Mouse (Mus musculus): ENCODE data around the gene Crk. TPM values are rescaled to one million over a fixed set of nuclear protein-coding genes. Genes with fewer than 3 reads are reported as not detected.
"Not testable (repeated sequence)": the region's sequence is repeated elsewhere in the genome, so short reads cannot be mapped to it uniquely, and the experiment has no call there.

Crk gene
- polyA plus RNA-seq, 2 experiments: 20.1 to 24.5 TPM

DNA sequence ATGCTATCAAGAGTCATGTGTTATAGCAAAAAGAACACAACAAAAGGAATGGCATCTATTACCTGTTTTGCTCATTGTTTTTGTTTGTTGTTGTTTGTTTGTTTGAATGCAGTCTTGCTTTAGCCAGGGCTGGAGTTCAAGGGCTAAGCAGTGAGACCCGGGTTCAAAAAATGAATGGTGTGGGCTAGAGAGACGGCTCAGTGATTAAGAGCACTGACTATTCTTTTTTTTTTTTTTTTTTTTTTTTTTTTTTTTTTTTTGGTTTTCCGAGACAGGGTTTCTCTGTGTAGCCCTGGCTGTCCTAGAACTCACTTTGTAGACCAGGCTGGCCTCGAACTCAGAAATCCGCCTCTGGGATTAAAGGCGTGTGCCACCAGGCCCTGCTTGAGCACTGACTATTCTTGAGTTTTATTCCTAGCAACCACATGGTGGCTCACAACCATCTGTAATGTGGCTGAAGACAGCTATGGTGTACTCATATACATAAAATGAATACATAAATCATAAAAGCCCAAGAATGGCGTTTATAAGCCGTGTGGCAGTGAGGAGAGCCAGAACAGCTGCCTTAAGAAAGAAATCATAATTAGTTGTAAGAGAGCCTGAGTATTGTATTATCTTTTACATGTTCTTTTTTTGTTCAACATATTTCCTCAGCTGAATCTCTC, 37.7 kb downstream of the Crk start:
- Histone ChIP-seq H3K9me3 (ENCODE audit: control insufficient read depth, low read length) (no peaks in the 10 kb centered on the region), H3K4me1 (replicated peaks; ENCODE audit: control insufficient read depth in 2 of 2, insufficient read depth in 2 of 2, low read length in 1 of 2) (no peaks in the 10 kb centered on the region), H3K4me3 (ENCODE audit: insufficient read depth in 1 of 2, low read depth in 2 of 2, low read length in 2 of 2) (no peak overlapping the region), H3K36me3 (replicated peaks; ENCODE audit: control insufficient read depth, insufficient read depth, low read depth) (no peaks in the 10 kb centered on the region), H3K27ac (no peak overlapping the region), H3K4me2 (ENCODE audit: low read depth) (no peak overlapping the region), H3K27me3 (ENCODE audit: control insufficient read depth, insufficient read depth, low read length) (no peaks in the 10 kb centered on the region), H3K9ac (replicated peaks) (no peak overlapping the region)
- 72% methylated on average over 8 of the region's 8 CpGs for WGBS (ENCODE audit: insufficient replicate concordance)
- TF ChIP-seq EP300 (IDR thresholded peaks at IDR 0.05; ENCODE audit: low read depth) (no peak), CTCF (IDR thresholded peaks at IDR 0.05; ENCODE audit: low read depth) (no peak)
- DNase-seq (ENCODE audit: low read depth in 3 of 3, low spot score in 3 of 3) (no peak), ATAC-seq (ENCODE audit: insufficient read depth) (no peak)

DNA sequence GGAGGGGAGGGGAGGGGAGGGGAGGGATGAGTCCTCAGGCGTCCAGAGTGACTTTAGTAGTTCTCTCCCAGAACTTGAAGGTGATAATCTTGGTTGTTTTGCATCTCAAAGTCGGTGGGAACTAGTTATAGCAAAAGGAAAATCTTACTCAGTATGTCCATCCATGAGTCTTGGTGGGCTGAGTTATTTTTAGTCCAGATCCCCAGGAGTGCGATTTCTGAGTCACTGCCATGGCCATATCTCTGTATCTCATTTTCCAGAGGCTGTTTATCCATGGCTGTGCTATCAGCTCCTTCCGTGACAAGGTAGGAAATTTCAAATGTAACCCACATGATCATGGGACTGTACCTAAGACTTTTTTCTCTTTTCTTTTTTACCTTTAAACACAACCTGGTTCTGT, 43.3 kb downstream of the Crk start:
- H3K4me2 ChIP-seq (ENCODE audit: low read depth): no peak overlapping the region

DNA sequence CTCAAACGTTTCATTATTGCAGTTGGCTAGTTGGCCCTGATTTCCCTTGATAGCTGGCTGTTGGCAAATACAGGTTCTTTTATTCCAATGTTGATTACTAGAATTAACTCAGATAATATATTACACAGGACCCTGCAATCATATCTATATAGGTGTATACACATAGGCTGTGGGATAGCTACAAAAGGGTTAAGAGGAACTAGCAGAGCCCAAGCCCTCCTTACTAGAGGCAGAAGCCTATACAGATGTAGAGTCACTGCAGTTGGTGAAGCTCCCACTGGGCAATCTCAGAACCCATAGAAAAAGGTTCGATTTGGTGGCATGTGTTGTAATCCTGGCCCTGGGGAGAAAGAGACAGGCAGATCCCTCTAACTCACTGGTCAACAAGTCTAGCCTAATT, 48.1 kb downstream of the Crk start:
- Histone ChIP-seq H3K4me1 (replicated peaks; ENCODE audit: control insufficient read depth in 2 of 2, insufficient read depth in 2 of 2, low read length in 1 of 2) (peaks cover 2 to 5% of the 10 kb centered on the region in 2 experiments; a peak in 3 of 4 replicates), H3K27me3 (ENCODE audit: control insufficient read depth, insufficient read depth, low read length) (no peaks in the 10 kb centered on the region), H3K4me2 (ENCODE audit: low read depth) (no peak overlapping the region), H3K9me3 (ENCODE audit: control insufficient read depth, low read length) (no peaks in the 10 kb centered on the region), H3K36me3 (replicated peaks; ENCODE audit: control insufficient read depth, insufficient read depth, low read depth) (no peaks in the 10 kb centered on the region), H3K4me3 (ENCODE audit: insufficient read depth in 1 of 2, low read depth in 2 of 2, low read length in 2 of 2) (no peak overlapping the region), H3K9ac (replicated peaks) (no peak overlapping the region), H3K27ac (no peak overlapping the region)
- no peak for TF ChIP-seq EP300 (IDR thresholded peaks at IDR 0.05; ENCODE audit: low read depth)
- TF ChIP-seq CTCF (IDR thresholded peaks at IDR 0.05; ENCODE audit: low read depth): no peak
- ATAC-seq (ENCODE audit: insufficient read depth): no peak
- 43% methylated on average over 2 of the region's 2 CpGs for WGBS (ENCODE audit: insufficient replicate concordance)
- no peak for DNase-seq (ENCODE audit: low read depth in 3 of 3, low spot score in 3 of 3)

More for the DNA sequence above, 43.3 kb downstream of the Crk start:
- H3K9ac ChIP-seq (replicated peaks): no peak overlapping the region
- no peaks in the 10 kb centered on the region for H3K27me3 ChIP-seq (ENCODE audit: control insufficient read depth, insufficient read depth, low read length)
- 22% methylated on average over 4 of the region's 4 CpGs for WGBS (ENCODE audit: insufficient replicate concordance)
- TF ChIP-seq CTCF (IDR thresholded peaks at IDR 0.05; ENCODE audit: low read depth) (no peak), EP300 (IDR thresholded peaks at IDR 0.05; ENCODE audit: low read depth) (no peak)
- no peak overlapping the region for H3K27ac ChIP-seq
- ATAC-seq (ENCODE audit: insufficient read depth) (no peak), DNase-seq (ENCODE audit: low read depth in 3 of 3, low spot score in 3 of 3) (no peak)
- H3K4me1 ChIP-seq (replicated peaks; ENCODE audit: control insufficient read depth in 2 of 2, insufficient read depth in 2 of 2, low read length in 1 of 2): no peaks in the 10 kb centered on the region
- no peaks in the 10 kb centered on the region for H3K9me3 ChIP-seq (ENCODE audit: control insufficient read depth, low read length)
- H3K36me3 ChIP-seq (replicated peaks; ENCODE audit: control insufficient read depth, insufficient read depth, low read depth): no peaks in the 10 kb centered on the region
- H3K4me3 ChIP-seq (ENCODE audit: insufficient read depth in 1 of 2, low read depth in 2 of 2, low read length in 2 of 2): no peak overlapping the region

DNA sequence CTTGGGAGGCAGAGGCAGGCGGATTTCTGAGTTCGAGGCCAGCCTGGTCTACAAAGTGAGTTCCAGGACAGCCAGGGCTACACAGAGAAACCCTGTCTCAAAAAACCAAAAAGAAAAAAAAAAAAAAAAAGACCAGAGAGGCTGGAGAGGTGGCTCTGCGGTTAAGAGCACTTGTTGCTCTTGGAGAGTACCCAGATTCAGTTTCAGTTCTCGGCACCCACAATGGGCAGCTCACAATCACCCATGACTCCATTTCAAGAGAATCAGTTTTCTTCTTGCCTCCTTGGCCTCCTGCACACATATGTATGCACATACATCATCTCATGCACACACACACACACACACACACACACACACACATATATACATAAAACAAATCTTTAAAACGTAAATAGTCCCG, 48.6 kb downstream of the Crk start:
- WGBS (ENCODE audit: insufficient replicate concordance): 82% methylated on average over 6 of the region's 6 CpGs
- not testable (repeated sequence) for H3K4me2 ChIP-seq (ENCODE audit: low read depth)

DNA sequence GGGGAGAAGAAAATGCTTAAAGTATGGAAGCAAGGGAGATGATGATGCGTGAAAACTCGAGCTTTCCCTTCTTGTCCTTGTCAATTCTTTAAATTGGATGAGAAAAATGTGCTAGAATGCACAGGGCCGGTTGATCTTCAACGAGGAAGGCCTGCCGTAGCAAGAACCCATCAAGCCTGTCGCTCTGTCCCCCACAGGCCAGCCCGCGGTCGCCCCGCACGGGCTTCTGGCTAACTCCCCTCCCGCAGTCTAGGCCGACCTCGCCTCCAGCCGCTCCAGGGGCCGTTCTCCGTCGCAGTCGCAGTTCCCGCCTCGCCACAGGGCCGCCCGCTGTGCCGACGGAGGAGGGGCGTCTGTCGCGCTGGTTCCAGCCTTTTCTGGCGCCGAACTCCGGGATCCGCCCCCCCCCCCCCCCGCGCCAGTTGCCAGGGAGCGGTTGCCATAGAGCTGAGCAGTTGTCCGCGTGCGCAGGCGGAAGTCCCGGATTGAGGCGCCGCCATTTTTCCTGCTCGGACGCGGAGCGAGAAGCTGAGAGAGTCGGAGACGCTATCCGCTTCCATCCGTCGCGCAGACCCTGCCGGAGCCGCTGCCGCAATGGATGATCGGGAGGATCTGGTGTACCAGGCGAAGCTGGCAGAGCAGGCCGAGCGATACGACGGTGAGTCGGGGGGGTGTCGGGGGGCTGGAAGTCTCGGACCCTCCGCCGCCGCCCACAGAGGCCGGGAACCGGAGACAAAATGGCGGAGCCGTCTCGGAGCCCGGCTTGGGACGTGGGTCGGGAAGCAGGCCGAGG, 53.6 kb downstream of the Crk start, which contains the start of gene Ywhae:
TSS of gene Ywhae (plus strand) at position 436 of the 793 bp plus-strand sequence.
- WGBS (ENCODE audit: insufficient replicate concordance): 1% methylated on average over 76 of the region's 76 CpGs
- peak; percentile 91 for ATAC-seq (ENCODE audit: insufficient read depth)

More for the DNA sequence above, 48.6 kb downstream of the Crk start:
- not testable (repeated sequence) for ATAC-seq (ENCODE audit: insufficient read depth); H3K9ac ChIP-seq (replicated peaks); H3K27ac ChIP-seq; H3K4me1 ChIP-seq (replicated peaks; ENCODE audit: control insufficient read depth in 2 of 2, insufficient read depth in 2 of 2, low read length in 1 of 2); H3K9me3 ChIP-seq (ENCODE audit: control insufficient read depth, low read length); H3K36me3 ChIP-seq (replicated peaks; ENCODE audit: control insufficient read depth, insufficient read depth, low read depth); H3K27me3 ChIP-seq (ENCODE audit: control insufficient read depth, insufficient read depth, low read length); H3K4me3 ChIP-seq (ENCODE audit: insufficient read depth in 1 of 2, low read depth in 2 of 2, low read length in 2 of 2); DNase-seq (ENCODE audit: low read depth in 3 of 3, low spot score in 3 of 3)

More for the DNA sequence above, 53.6 kb downstream of the Crk start, which contains the start of gene Ywhae:
- peak; percentile 81 to 89 (median 85) for DNase-seq (ENCODE audit: low read depth in 3 of 3, low spot score in 3 of 3)
- Histone ChIP-seq H3K27ac (peak within 1 kb of the TSS; percentile 42), H3K27me3 (ENCODE audit: control insufficient read depth, insufficient read depth, low read length) (no peaks in the 10 kb centered on the region), H3K9me3 (ENCODE audit: control insufficient read depth, low read length) (no peaks in the 10 kb centered on the region), H3K4me3 (ENCODE audit: insufficient read depth in 1 of 2, low read depth in 2 of 2, low read length in 2 of 2) (peak within 1 kb of the TSS; percentile 72 to 75), H3K4me1 (replicated peaks; ENCODE audit: control insufficient read depth in 2 of 2, insufficient read depth in 2 of 2, low read length in 1 of 2) (peaks cover 13 to 24% of the 10 kb centered on the region in 2 experiments), H3K36me3 (replicated peaks; ENCODE audit: control insufficient read depth, insufficient read depth, low read depth) (no peaks in the 10 kb centered on the region; the same call in 1 of the 2 replicates), H3K9ac (replicated peaks) (peak within 1 kb of the TSS; percentile 91), H3K4me2 (ENCODE audit: low read depth) (peak within 1 kb of the TSS; percentile 91)
- TF ChIP-seq CTCF (IDR thresholded peaks at IDR 0.05; ENCODE audit: low read depth): 0 out of 2 replicates have a peak, but pooled peaks have one; percentile 2
- TF ChIP-seq EP300 (IDR thresholded peaks at IDR 0.05; ENCODE audit: low read depth): no peak; the same call in 1 of the 2 replicates

Measured in liver, embryonic 14.5 days (tissue).